Comparison of ENCODE assay signal across 8 mouse cellular contexts in genomic region chr9:96543643-96544640, GRCm38 (mm10). TPM values are rescaled to one million over a fixed set of nuclear protein-coding genes. Genes with fewer than 3 reads are reported as not detected.
DNase-seq lines count a peak whose midpoint lies in the region; ATAC-seq and TF ChIP-seq lines count a peak whose summit lies in the region.

No protein-coding gene starts in this region.

- TF ChIP-seq POLR2A in limb, embryonic 14.5 days (IDR thresholded peaks at IDR 0.05; ENCODE audit: borderline replicate concordance, extremely low read depth, insufficient read depth, insufficient read length) = no peak

- peak overlapping the region; percentile 26 for H3K4me3 ChIP-seq in hindbrain, embryonic 16.5 days (ENCODE audit: low read length)
- H3K4me3 ChIP-seq in limb, embryonic 14.5 days (replicated peaks; ENCODE audit: low read length) = no peak overlapping the region
- H3K4me3 ChIP-seq in midbrain, embryonic 12.5 days = peak overlapping the region; percentile 25

- H3K9me3 ChIP-seq in hindbrain, embryonic 16.5 days (ENCODE audit: control insufficient read depth, low read length) = no peaks in the 10 kb centered on the region
- no peaks in the 10 kb centered on the region for H3K9me3 ChIP-seq in limb, embryonic 14.5 days (ENCODE audit: control insufficient read depth, low read length)
- no peaks in the 10 kb centered on the region for H3K9me3 ChIP-seq in midbrain, embryonic 12.5 days

- H3K36me3 ChIP-seq in hindbrain, embryonic 16.5 days (ENCODE audit: control insufficient read depth, insufficient read depth, low read length) = peaks cover 12% of the 10 kb centered on the region
- H3K36me3 ChIP-seq in limb, embryonic 14.5 days (ENCODE audit: control insufficient read depth, insufficient read depth, low read length) = peaks cover 58% of the 10 kb centered on the region
- peaks cover 16% of the 10 kb centered on the region for H3K36me3 ChIP-seq in midbrain, embryonic 12.5 days

- H3K27me3 ChIP-seq in hindbrain, embryonic 16.5 days (replicated peaks; ENCODE audit: control insufficient read depth, insufficient read depth, low read length) = no peaks in the 10 kb centered on the region
- H3K27me3 ChIP-seq in limb, embryonic 14.5 days (ENCODE audit: control insufficient read depth, insufficient read depth, low read length) = no peaks in the 10 kb centered on the region
- H3K27me3 ChIP-seq in midbrain, embryonic 12.5 days = no peaks in the 10 kb centered on the region

- H3K27ac ChIP-seq in hindbrain, embryonic 16.5 days (ENCODE audit: low read depth, low read length) = peak overlapping the region; percentile 44
- no peak overlapping the region for H3K27ac ChIP-seq in limb, embryonic 14.5 days (replicated peaks; ENCODE audit: low read depth, low read length)
- peak overlapping the region; percentile 67 for H3K27ac ChIP-seq in midbrain, embryonic 12.5 days (replicated peaks)

- peak; percentile 25 for DNase-seq in kidney, adult 18-20 months
- no peak for DNase-seq in kidney, adult 8-10 months
- peak; percentile 59 to 76 for DNase-seq in cerebellum, postnatal 36 days
- peak; percentile 72 for DNase-seq in gastrocnemius, postnatal 10 days
- DNase-seq in limb, embryonic 14.5 days (ENCODE audit: low spot score) = peak; percentile 71
- peak; percentile 58 for DNase-seq in skeletal muscle tissue, adult 2 months (ENCODE audit: low read depth, low spot score)

- 33% methylated on average over 27 of the region's 27 CpGs for WGBS in hindbrain, embryonic 16.5 days
- WGBS in limb, embryonic 14.5 days = 37% methylated on average over 27 of the region's 27 CpGs
- WGBS in midbrain, embryonic 12.5 days = 18% methylated on average over 27 of the region's 27 CpGs

- ATAC-seq in hindbrain, embryonic 16.5 days = peak; percentile 90
- ATAC-seq in limb, embryonic 14.5 days (ENCODE audit: low FRiP score, low read depth) = peak; percentile 71
- ATAC-seq in midbrain, embryonic 12.5 days (ENCODE audit: low FRiP score, low read depth) = peak; percentile 95

- H3K4me1 ChIP-seq in hindbrain, embryonic 16.5 days (ENCODE audit: control insufficient read depth, insufficient read depth, low read depth, low read length) = peaks cover 7% of the 10 kb centered on the region; the same call in 1 of the 2 replicates
- no peaks in the 10 kb centered on the region for H3K4me1 ChIP-seq in limb, embryonic 14.5 days (ENCODE audit: control insufficient read depth, insufficient read depth, low read length)
- peaks cover 4% of the 10 kb centered on the region; the same call in 1 of the 2 replicates for H3K4me1 ChIP-seq in midbrain, embryonic 12.5 days

- H3K4me2 ChIP-seq in hindbrain, embryonic 16.5 days (ENCODE audit: low read length) = peak overlapping the region; percentile 48
- peak overlapping the region; percentile 21; the same call in 1 of the 2 replicates for H3K4me2 ChIP-seq in limb, embryonic 14.5 days (replicated peaks; ENCODE audit: low read depth, low read length, severe bottlenecking)
- peak overlapping the region; percentile 47 for H3K4me2 ChIP-seq in midbrain, embryonic 12.5 days (replicated peaks)

- peak overlapping the region; percentile 38 for H3K9ac ChIP-seq in hindbrain, embryonic 16.5 days (ENCODE audit: low read depth, low read length)
- no peak overlapping the region for H3K9ac ChIP-seq in limb, embryonic 14.5 days (ENCODE audit: low read depth, low read length, severe bottlenecking)
- H3K9ac ChIP-seq in midbrain, embryonic 12.5 days (replicated peaks) = no peak overlapping the region; the same call in 1 of the 2 replicates

RNA-seq across cellular contexts. Expression of gene Gm28729, which starts 18.9 kb away (rescaled TPM):
- total RNA-seq in gastrocnemius, postnatal 10 days (2021) = 1 to 10 TPM in 1 of 2 experiments, under 1 TPM in 1; 0.89 to 1.3 TPM
- polyA plus RNA-seq in hindbrain, embryonic 16.5 days (2015; fragmentation: Nextera tagmentation; extraction: Ambion mirVana) = 0.33 and 0.36 TPM in 2 replicates
- polyA plus RNA-seq in limb, embryonic 14.5 days (2012; rRNA removed) = 0.05 and 0.11 TPM in 2 replicates
- polyA plus RNA-seq in limb, embryonic 14.5 days (2014; fragmentation: Nextera tagmentation; extraction: Ambion mirVana) = not detected in 2 replicates
- not detected in 2 replicates for polyA plus RNA-seq in midbrain, embryonic 12.5 days (2016; fragmentation: Nextera tagmentation; extraction: Ambion mirVana)

Comparison
In these comparisons a context has a peak if more than half of its experiments do, and no peak if none do; other contexts are left out.
1. DNase-seq: peak in kidney, adult 18-20 months (single experiment), cerebellum, postnatal 36 days (2 of 2), gastrocnemius, postnatal 10 days (single experiment), limb, embryonic 14.5 days (single experiment) and skeletal muscle tissue, adult 2 months (single experiment); none in kidney, adult 8-10 months (0 of 2).
2. Peak in every context shown above with its lines, with median percentiles within 50 percentile points of each other: ATAC-seq and H3K4me2 ChIP-seq.